28 mouse cellular contexts compared by ENCODE assay signal in the genomic region with DNA sequence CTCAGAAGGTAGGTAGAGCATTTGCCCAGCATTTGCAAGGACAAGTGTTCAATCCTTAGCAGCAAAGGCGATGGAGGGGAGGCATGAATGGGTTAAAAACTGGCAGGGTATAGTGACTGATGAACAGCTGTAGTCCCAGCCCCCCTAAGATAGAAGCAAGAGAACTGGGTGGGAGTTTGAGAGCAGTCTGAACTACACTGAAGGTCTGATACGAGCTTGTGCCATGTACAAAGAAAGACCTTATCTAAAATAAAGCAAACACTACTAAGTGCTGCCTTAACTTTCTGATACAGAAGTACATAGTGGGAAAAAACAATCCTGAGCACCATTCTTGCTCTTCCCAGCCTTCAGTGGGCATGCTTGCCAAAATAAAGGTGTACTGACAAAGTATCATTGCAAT. TPM values are rescaled to one million over a fixed set of nuclear protein-coding genes. Genes with fewer than 3 reads are reported as not detected.
DNase-seq lines count a peak whose midpoint lies in the region; ATAC-seq and TF ChIP-seq lines count a peak whose summit lies in the region.
"Had no signal": no experiment of that assay in that cellular context is flagged by ENCODE, and none has a peak within 500 bp of the region (broad histone marks: within the 10 kb centered on the region; RNA-seq: fewer than 3 reads in every experiment).

No protein-coding gene starts in this region.

- H3K9me3 ChIP-seq in liver, embryonic 11.5 days (ENCODE audit: control insufficient read depth, low read length), result no peaks in the 10 kb centered on the region
- no peaks in the 10 kb centered on the region for H3K9me3 ChIP-seq in liver, postnatal 0 days (ENCODE audit: low read length)
- no peaks in the 10 kb centered on the region for H3K9me3 ChIP-seq in stomach, embryonic 14.5 days (ENCODE audit: control insufficient read depth, low read depth, low read length)
- H3K9me3 ChIP-seq in stomach, embryonic 16.5 days (replicated peaks; ENCODE audit: control insufficient read depth, low read length), result no peaks in the 10 kb centered on the region
- H3K9me3 ChIP-seq in forebrain, postnatal 0 days (ENCODE audit: low read length), result no peaks in the 10 kb centered on the region
- H3K9me3 ChIP-seq: embryonic facial prominence, embryonic 13.5 days; embryonic facial prominence, embryonic 15.5 days; forebrain, embryonic 10.5 days; forebrain, embryonic 12.5 days; G1E had no signal

- no peaks in the 10 kb centered on the region for H3K27me3 ChIP-seq in liver, embryonic 11.5 days (replicated peaks; ENCODE audit: control insufficient read depth, insufficient read depth, low read length)
- no peaks in the 10 kb centered on the region for H3K27me3 ChIP-seq in liver, postnatal 0 days (ENCODE audit: insufficient read depth, low read length)
- H3K27me3 ChIP-seq in stomach, embryonic 14.5 days (ENCODE audit: control insufficient read depth, insufficient read depth, low read length), result no peaks in the 10 kb centered on the region
- no peaks in the 10 kb centered on the region for H3K27me3 ChIP-seq in stomach, embryonic 16.5 days (ENCODE audit: control insufficient read depth, insufficient read depth, low read length)
- H3K27me3 ChIP-seq in forebrain, postnatal 0 days (ENCODE audit: insufficient read depth, low read length), result no peaks in the 10 kb centered on the region
- H3K27me3 ChIP-seq: CH12.LX; embryonic facial prominence, embryonic 13.5 days; embryonic facial prominence, embryonic 15.5 days; forebrain, embryonic 12.5 days; Patski had no signal

- peaks cover 3% of the 10 kb centered on the region; the same call in 1 of the 2 replicates for H3K4me1 ChIP-seq in liver, embryonic 11.5 days (replicated peaks; ENCODE audit: control insufficient read depth, insufficient read depth, low read length)
- 0 out of 2 replicates have a peak, but pooled peaks cover 2% of the 10 kb centered on the region for H3K4me1 ChIP-seq in liver, postnatal 0 days (ENCODE audit: insufficient read depth)
- peaks cover 17% of the 10 kb centered on the region; the same call in 1 of the 2 replicates for H3K4me1 ChIP-seq in stomach, embryonic 14.5 days (ENCODE audit: control insufficient read depth, insufficient read depth, low read length)
- H3K4me1 ChIP-seq in stomach, embryonic 16.5 days (ENCODE audit: control insufficient read depth, insufficient read depth, low read length), result peaks cover 15% of the 10 kb centered on the region
- no peaks in the 10 kb centered on the region for H3K4me1 ChIP-seq in forebrain, postnatal 0 days (ENCODE audit: insufficient read depth)
- H3K4me1 ChIP-seq: forebrain, embryonic 12.5 days had no signal

- TF ChIP-seq CTCF in liver, postnatal 0 days (IDR thresholded peaks at IDR 0.05; ENCODE audit: low read depth), result no peak
- TF ChIP-seq CTCF in forebrain, postnatal 0 days (IDR thresholded peaks at IDR 0.05; ENCODE audit: low read depth), result no peak

- no peak overlapping the region for H3K9ac ChIP-seq in liver, embryonic 11.5 days (ENCODE audit: low read depth, low read length)
- H3K9ac ChIP-seq in liver, postnatal 0 days (replicated peaks), result no peak overlapping the region
- no peak overlapping the region for H3K9ac ChIP-seq in stomach, embryonic 14.5 days (replicated peaks; ENCODE audit: low read depth, low read length)
- H3K9ac ChIP-seq in stomach, embryonic 16.5 days (ENCODE audit: low read length), result no peak overlapping the region
- H3K9ac ChIP-seq in forebrain, postnatal 0 days, result no peak overlapping the region
- H3K9ac ChIP-seq: embryonic facial prominence, embryonic 13.5 days; embryonic facial prominence, embryonic 15.5 days; forebrain, embryonic 12.5 days had no signal

- no peak overlapping the region for H3K27ac ChIP-seq in liver, embryonic 11.5 days (ENCODE audit: low read depth, low read length)
- H3K27ac ChIP-seq in liver, postnatal 0 days (ENCODE audit: low read depth), result no peak overlapping the region
- no peak overlapping the region for H3K27ac ChIP-seq in stomach, embryonic 14.5 days (ENCODE audit: low read length)
- no peak overlapping the region for H3K27ac ChIP-seq in stomach, embryonic 16.5 days (ENCODE audit: low read length)
- H3K27ac ChIP-seq in forebrain, postnatal 0 days (ENCODE audit: low read depth, low read length), result no peak overlapping the region
- H3K27ac ChIP-seq: embryonic facial prominence, embryonic 13.5 days; embryonic facial prominence, embryonic 15.5 days; forebrain, embryonic 10.5 days; forebrain, embryonic 12.5 days had no signal

- 0 out of 2 replicates have a peak, but pooled peaks have one; percentile 34 for ATAC-seq in liver, embryonic 11.5 days (replicated peaks; ENCODE audit: low FRiP score)
- no peak for ATAC-seq in liver, postnatal 0 days
- ATAC-seq in stomach, embryonic 14.5 days (ENCODE audit: insufficient number of reproducible peaks, insufficient read depth, low FRiP score, low read depth), result peak; percentile 87
- ATAC-seq in stomach, embryonic 16.5 days (ENCODE audit: insufficient read depth, low FRiP score), result peak; percentile 81; the same call in 1 of the 2 replicates
- no peak for ATAC-seq in forebrain, postnatal 0 days
- ATAC-seq: CD4-positive, CD25-positive, alpha-beta regulatory T cell, adult 4 months; forebrain, embryonic 14.5 days; forebrain, embryonic 16.5 days; Patski had no signal

- DNase-seq in liver, embryonic 11.5 days (ENCODE audit: low spot score), result no peak
- DNase-seq in liver, postnatal 0 days, result no peak
- DNase-seq in frontal cortex, postnatal 36 days (ENCODE audit: low spot score in 2 of 2), result no peak
- DNase-seq in forebrain, postnatal 0 days, result no peak
- DNase-seq: adrenal gland, adult 2 months; adrenal gland, postnatal 10 days; adrenal gland, postnatal 25 days; B cell, adult 2 months; cerebellum, adult 11 months; cerebellum, adult 18-20 months; cerebellum, adult 8-10 months; cerebellum, adult 9-11 months; cerebellum, postnatal 14 days; cerebellum, postnatal 36 days; embryo, embryonic 11 days had no signal

- no peak overlapping the region for H3K4me3 ChIP-seq in liver, embryonic 11.5 days (ENCODE audit: low read depth, low read length)
- no peak overlapping the region for H3K4me3 ChIP-seq in liver, postnatal 0 days (ENCODE audit: low read depth, low read length)
- no peak overlapping the region for H3K4me3 ChIP-seq in stomach, embryonic 14.5 days (ENCODE audit: low read depth, low read length)
- no peak overlapping the region for H3K4me3 ChIP-seq in stomach, embryonic 16.5 days (replicated peaks; ENCODE audit: low read length)
- no peak overlapping the region for H3K4me3 ChIP-seq in forebrain, postnatal 0 days (ENCODE audit: low read depth, low read length)
- H3K4me3 ChIP-seq: embryonic facial prominence, embryonic 13.5 days; embryonic facial prominence, embryonic 15.5 days; erythroblast, embryonic 14.5 days; forebrain, embryonic 10.5 days; forebrain, embryonic 12.5 days had no signal

- no peak overlapping the region for H3K4me2 ChIP-seq in liver, embryonic 11.5 days
- H3K4me2 ChIP-seq in liver, postnatal 0 days (ENCODE audit: low read depth, low read length), result no peak overlapping the region
- no peak overlapping the region for H3K4me2 ChIP-seq in stomach, embryonic 14.5 days (replicated peaks; ENCODE audit: low read depth, low read length)
- no peak overlapping the region for H3K4me2 ChIP-seq in stomach, embryonic 16.5 days (ENCODE audit: low read depth, low read length)
- H3K4me2 ChIP-seq in forebrain, postnatal 0 days (ENCODE audit: low read depth), result no peak overlapping the region
- H3K4me2 ChIP-seq: embryonic facial prominence, embryonic 13.5 days; embryonic facial prominence, embryonic 15.5 days; forebrain, embryonic 12.5 days had no signal

- no peaks in the 10 kb centered on the region for H3K36me3 ChIP-seq in liver, embryonic 11.5 days (ENCODE audit: control insufficient read depth, insufficient read depth, low read length)
- H3K36me3 ChIP-seq in liver, postnatal 0 days (replicated peaks; ENCODE audit: insufficient read depth, low read length), result no peaks in the 10 kb centered on the region
- no peaks in the 10 kb centered on the region for H3K36me3 ChIP-seq in stomach, embryonic 14.5 days (ENCODE audit: control insufficient read depth, insufficient read depth, low read length)
- no peaks in the 10 kb centered on the region for H3K36me3 ChIP-seq in stomach, embryonic 16.5 days (ENCODE audit: control insufficient read depth, insufficient read depth, low read length)
- no peaks in the 10 kb centered on the region for H3K36me3 ChIP-seq in forebrain, postnatal 0 days (ENCODE audit: insufficient read depth)
- H3K36me3 ChIP-seq: embryonic facial prominence, embryonic 13.5 days; embryonic facial prominence, embryonic 15.5 days; forebrain, embryonic 10.5 days; forebrain, embryonic 12.5 days; G1E had no signal

- WGBS in liver, embryonic 11.5 days, result 55% methylated on average over 2 of the region's 2 CpGs
- WGBS in liver, postnatal 0 days (ENCODE audit: insufficient replicate concordance), result 60% methylated on average over 2 of the region's 2 CpGs
- WGBS in stomach, embryonic 14.5 days, result 62% methylated on average over 2 of the region's 2 CpGs
- 63% methylated on average over 2 of the region's 2 CpGs for WGBS in stomach, embryonic 16.5 days
- WGBS in forebrain, postnatal 0 days, result 84% methylated on average over 2 of the region's 2 CpGs

- TF ChIP-seq EP300 in liver, postnatal 0 days (IDR thresholded peaks at IDR 0.05; ENCODE audit: low read depth), result no peak

RNA-seq across cellular contexts. Expression of a gene that starts 20.1 kb away (rescaled TPM):
- 2.8 and 3.5 TPM in 2 replicates for polyA plus RNA-seq in liver, embryonic 11.5 days (2014; fragmentation: Nextera tagmentation; extraction: Ambion mirVana)
- polyA plus RNA-seq in liver, postnatal 0 days (2015; fragmentation: Nextera tagmentation; extraction: Ambion mirVana), result 1.3 and 1.6 TPM in 2 replicates
- 16.4 and 17.0 TPM in 2 replicates for polyA plus RNA-seq in stomach, embryonic 14.5 days (2014; fragmentation: Nextera tagmentation; extraction: Ambion mirVana)
- polyA plus RNA-seq in stomach, embryonic 16.5 days (2015; fragmentation: Nextera tagmentation; extraction: Ambion mirVana), result 8.9 and 9.6 TPM in 2 replicates
- 8.5 and 11.1 TPM in 2 replicates for total RNA-seq in forebrain, postnatal 0 days (2014; rRNA removed)
- polyA plus RNA-seq in forebrain, postnatal 0 days (2015; fragmentation: Nextera tagmentation; extraction: Ambion mirVana), result 3.2 and 4.6 TPM in 2 replicates
- total RNA-seq: CH12.LX had no signal

Comparison
In these comparisons a context has a peak if more than half of its experiments do, and no peak if none do; other contexts are left out.
1. ATAC-seq: peak in liver, embryonic 11.5 days (single experiment), stomach, embryonic 14.5 days (single experiment) and stomach, embryonic 16.5 days (single experiment); none in liver, postnatal 0 days (single experiment) and forebrain, postnatal 0 days (single experiment).